Mouse (Mus musculus) MEL (cell line): Measurements from ENCODE around the gene Ei24. TPM values are rescaled to one million over a fixed set of nuclear protein-coding genes. Genes with fewer than 3 reads are reported as not detected.

Experiments
- DNase-seq: peaks from one replicate; pipeline ENCODE4 v3.0.0; 2011; ENCODE audit warnings: low read depth, low spot score
- H3K27ac ChIP-seq: 2 replicates; pipeline ENCODE4 v1.5.1; 2012; ENCODE audit warnings: low read depth, mild to moderate bottlenecking, control low read depth, low read length, moderate library complexity; ENCODE audit not compliant: control insufficient read depth
- H3K27me3 ChIP-seq, 2 experiments: fragments of 150-350 bp in 1 of 2; sonication (generic) in 1 of 2; 2 replicates each; pipeline ENCODE4 v1.6.1; 2012; ENCODE audit warnings: low read length in 2 of 2, mild to moderate bottlenecking in 2 of 2, improper control_type of control experiment in 1 of 2, moderate library complexity in 1 of 2; ENCODE audit not compliant: insufficient read depth in 2 of 2, control insufficient read depth in 1 of 2
- H3K36me3 ChIP-seq, 2 experiments: 2 replicates each; pipeline ENCODE4 v1.6.1; 2012 to 2014; ENCODE audit warnings: low read length in 2 of 2, improper control_type of control experiment in 1 of 2, inconsistent platforms in 1 of 2, mild to moderate bottlenecking in 1 of 2; ENCODE audit not compliant: insufficient read depth in 2 of 2, control insufficient read depth in 1 of 2
- H3K4me1 ChIP-seq, 2 experiments: fragments of 150-350 bp in 1 of 2; sonication (generic) in 1 of 2; 2 replicates each; pipeline ENCODE4 v1.6.1; 2012; ENCODE audit warnings: low read length in 2 of 2, improper control_type of control experiment in 1 of 2, mild to moderate bottlenecking in 1 of 2; ENCODE audit not compliant: insufficient read depth in 2 of 2, control insufficient read depth in 1 of 2
- H3K4me3 ChIP-seq, 2 experiments: fragments of 150-350 bp in 1 of 2; sonication (generic) in 1 of 2; 2 replicates each; pipeline ENCODE4 v1.5.1; 2012; ENCODE audit warnings: low read depth in 2 of 2, low read length in 2 of 2, mild to moderate bottlenecking in 2 of 2, moderate library complexity in 2 of 2, control low read depth in 1 of 2, improper control_type of control experiment in 1 of 2; ENCODE audit not compliant: control insufficient read depth in 1 of 2, insufficient read depth in 1 of 2
- H3K79me2 ChIP-seq: 2 replicates; pipeline ENCODE4 v1.6.1; 2012; ENCODE audit warnings: mild to moderate bottlenecking, low read length, moderate library complexity; ENCODE audit not compliant: control insufficient read depth, poor library complexity, insufficient read depth
- H3K9ac ChIP-seq: 2 replicates; pipeline ENCODE4 v1.6.1; 2012; ENCODE audit warnings: low read depth, mild to moderate bottlenecking, control low read depth, low read length, moderate library complexity; ENCODE audit not compliant: control insufficient read depth, poor library complexity, severe bottlenecking
- H3K9me3 ChIP-seq: fragments of 150-350 bp; sonication (generic); replicated peaks from 2 replicates; pipeline ENCODE4 v1.6.1; 2012; ENCODE audit warnings: mild to moderate bottlenecking, low read length, improper control_type of control experiment, moderate library complexity; ENCODE audit not compliant: insufficient read depth
- CHD1 ChIP-seq: IDR thresholded peaks from 2 replicates; pipeline ENCODE4 v1.6.1; 2012; ENCODE audit warnings: low read depth, mild to moderate bottlenecking, inconsistent platforms, low read length, improper control_type of control experiment
- CHD2 ChIP-seq: IDR thresholded peaks from 2 replicates; pipeline ENCODE4 v1.6.1; 2011; ENCODE audit warnings: low read length, improper control_type of control experiment
- CTCF ChIP-seq, 3 experiments: IDR thresholded peaks in 2 of 3; conservative IDR thresholded peaks in 1 of 3; 2 replicates each; pipeline ENCODE4 v1.5.1; 2011 to 2012; ENCODE audit warnings: low read length in 3 of 3, low read depth in 2 of 3, mild to moderate bottlenecking in 2 of 3, improper control_type of control experiment in 1 of 3, inconsistent platforms in 1 of 3, mixed read lengths in 1 of 3, moderate library complexity in 1 of 3; ENCODE audit not compliant: control insufficient read depth in 1 of 3, insufficient read depth in 1 of 3, poor library complexity in 1 of 3, severe bottlenecking in 1 of 3
- ELF1 ChIP-seq: IDR thresholded peaks from 2 replicates; pipeline ENCODE4 v1.6.1; 2014; ENCODE audit warnings: low read depth, mild to moderate bottlenecking, inconsistent platforms, low read length, improper control_type of control experiment, moderate library complexity
- ETS1 ChIP-seq: IDR thresholded peaks from 2 replicates; pipeline ENCODE4 v1.6.1; 2012; ENCODE audit warnings: low read depth, mild to moderate bottlenecking, inconsistent platforms, low read length, improper control_type of control experiment, moderate library complexity
- GABPA ChIP-seq: IDR thresholded peaks from 2 replicates; pipeline ENCODE4 v1.6.1; 2012; ENCODE audit warnings: low read depth, mild to moderate bottlenecking, inconsistent platforms, low read length, improper control_type of control experiment, moderate library complexity
- GATA1 ChIP-seq: IDR thresholded peaks from 2 replicates; pipeline ENCODE4 v1.6.1; 2011; ENCODE audit warnings: low read depth, low read length, improper control_type of control experiment
- HCFC1 ChIP-seq: IDR thresholded peaks from 2 replicates; pipeline ENCODE4 v1.6.1; 2012; ENCODE audit warnings: low read depth, mild to moderate bottlenecking, inconsistent platforms, low read length, improper control_type of control experiment, moderate library complexity
- KAT2A ChIP-seq: conservative IDR thresholded peaks from 2 replicates; pipeline ENCODE4 v1.6.1; 2012; ENCODE audit warnings: low read depth, low read length, improper control_type of control experiment, inconsistent platforms
- MAZ ChIP-seq: IDR thresholded peaks from 2 replicates; pipeline ENCODE4 v1.6.1; 2012; ENCODE audit warnings: low read depth, mild to moderate bottlenecking, inconsistent platforms, low read length, improper control_type of control experiment
- MXI1 ChIP-seq: IDR thresholded peaks from 2 replicates; pipeline ENCODE4 v1.6.1; 2011; ENCODE audit warnings: mild to moderate bottlenecking, low read depth, low read length, improper control_type of control experiment
- MYB ChIP-seq: IDR thresholded peaks from 2 replicates; pipeline ENCODE4 v1.6.1; 2011; ENCODE audit warnings: mild to moderate bottlenecking, low read depth, low read length, improper control_type of control experiment
- NRF1 ChIP-seq: IDR thresholded peaks from 2 replicates; pipeline ENCODE4 v1.6.1; 2014; ENCODE audit warnings: low read depth, mild to moderate bottlenecking, inconsistent platforms, low read length, improper control_type of control experiment, moderate library complexity; ENCODE audit not compliant: poor library complexity, insufficient read depth, severe bottlenecking
- POLR2A ChIP-seq, 2 experiments: IDR thresholded peaks; 2 replicates each; pipeline ENCODE4 v1.6.1; 2011 to 2012; ENCODE audit warnings: low read length in 2 of 2, mild to moderate bottlenecking in 2 of 2, control low read depth in 1 of 2, improper control_type of control experiment in 1 of 2, low read depth in 1 of 2, moderate library complexity in 1 of 2; ENCODE audit not compliant: control insufficient read depth in 1 of 2, insufficient read depth in 1 of 2, poor library complexity in 1 of 2
- POLR2AphosphoS2 ChIP-seq: IDR thresholded peaks from 2 replicates; pipeline ENCODE4 v1.6.1; 2011; ENCODE audit warnings: low read length, improper control_type of control experiment
- POLR2AphosphoS5 ChIP-seq: IDR thresholded peaks from 2 replicates; pipeline ENCODE4 v1.6.1; 2012; ENCODE audit warnings: low read depth, borderline replicate concordance, mild to moderate bottlenecking, inconsistent platforms, low read length, moderate library complexity, mixed read lengths
- RCOR1 ChIP-seq: IDR thresholded peaks from 2 replicates; pipeline ENCODE4 v1.6.1; 2012; ENCODE audit warnings: low read depth, mild to moderate bottlenecking, inconsistent platforms, low read length, improper control_type of control experiment
- SMC3 ChIP-seq: IDR thresholded peaks from 2 replicates; pipeline ENCODE4 v1.6.1; 2011; ENCODE audit warnings: low read depth, low read length, improper control_type of control experiment
- TAL1 ChIP-seq: IDR thresholded peaks from 2 replicates; pipeline ENCODE4 v1.6.1; 2012; ENCODE audit warnings: mild to moderate bottlenecking, inconsistent platforms, low read length, moderate library complexity, mixed read lengths
- TBP ChIP-seq: IDR thresholded peaks from 2 replicates; pipeline ENCODE4 v1.8.0; 2011; ENCODE audit warnings: low read depth, low read length, improper control_type of control experiment
- UBTF ChIP-seq: IDR thresholded peaks from 2 replicates; pipeline ENCODE4 v1.6.1; 2012; ENCODE audit warnings: low read depth, mild to moderate bottlenecking, inconsistent platforms, low read length, improper control_type of control experiment, moderate library complexity, borderline replicate concordance; ENCODE audit not compliant: insufficient read depth
- USF1 ChIP-seq: IDR thresholded peaks from 2 replicates; pipeline ENCODE4 v1.6.1; 2014; ENCODE audit warnings: low read depth, mild to moderate bottlenecking, inconsistent platforms, low read length, improper control_type of control experiment, moderate library complexity
- USF2 ChIP-seq, 2 experiments: IDR thresholded peaks; 2 replicates each; pipeline ENCODE4 v1.6.1; 2011 to 2012; ENCODE audit warnings: improper control_type of control experiment in 2 of 2, low read length in 2 of 2, borderline replicate concordance in 1 of 2, inconsistent platforms in 1 of 2, low read depth in 1 of 2, mild to moderate bottlenecking in 1 of 2; ENCODE audit not compliant: insufficient read depth in 1 of 2
- ZC3H11A ChIP-seq: IDR thresholded peaks from 2 replicates; pipeline ENCODE4 v1.6.1; 2012; ENCODE audit warnings: low read depth, mild to moderate bottlenecking, inconsistent platforms, low read length, improper control_type of control experiment
- ZKSCAN1 ChIP-seq: IDR thresholded peaks from 2 replicates; pipeline ENCODE4 v1.6.1; 2012; ENCODE audit warnings: low read depth, mild to moderate bottlenecking, inconsistent platforms, low read length, improper control_type of control experiment, moderate library complexity
- ZMIZ1 ChIP-seq: IDR thresholded peaks from 2 replicates; pipeline ENCODE4 v1.6.1; 2012; ENCODE audit warnings: low read depth, mild to moderate bottlenecking, inconsistent platforms, low read length, improper control_type of control experiment, moderate library complexity
- polyA plus RNA-seq, 2 experiments: library from polyadenylated mRNA; stranded (reverse) in 1 of 2; unstranded in 1 of 2; fragments of >175 nt in 1 of 2; fragments of >200 nt in 1 of 2; gene quantifications; 2 replicates each; pipeline versions ENCODE4 v1.2.1 to v1.2.4; 2012; ENCODE audit warnings: low replicate concordance in 2 of 2, low read depth in 1 of 2; ENCODE audit not compliant: insufficient read length in 2 of 2, insufficient read depth in 1 of 2, missing spikeins in 1 of 2
- total RNA-seq: library from RNA; depleted of rRNA; stranded (reverse); fragments of 300-350 nt; gene quantifications from 2 replicates; pipeline ENCODE4 v1.2.3, GENCODE M21; 2012

Gene Ei24
- total and polyA plus RNA-seq, 3 experiments: 35.0 to 59.7 TPM; not detected in 1

- no peaks in the 10 kb centered on the region for H3K9me3 ChIP-seq
- H3K36me3 ChIP-seq: peaks cover 3 to 8% of the 10 kb centered on the region in 2 experiments
- no peak overlapping the region for H3K9ac ChIP-seq
- peaks cover 0 to 2% of the 10 kb centered on the region in 2 experiments; a peak in 1 of 4 replicates for H3K4me1 ChIP-seq
- H3K27ac ChIP-seq: no peak overlapping the region
- no peak overlapping the region for H3K4me3 ChIP-seq
- H3K27me3 ChIP-seq: no peaks in the 10 kb centered on the region
- TF ChIP-seq MYB (no peak), MXI1 (no peak), ZMIZ1 (no peak), RCOR1 (no peak), USF2 (IDR thresholded peaks at IDR 0.05; ENCODE audit: borderline replicate concordance in 1 of 2, insufficient read depth in 1 of 2, low read depth in 1 of 2, low read length in 2 of 2) (no peak), GATA1 (no peak), POLR2AphosphoS2 (no peak), NRF1 (no peak), TBP (no peak), CTCF (IDR thresholded peaks at IDR 0.05 in 2 of 3, conservative IDR thresholded peaks at IDR 0.05 in 1 of 3; ENCODE audit: control insufficient read depth in 1 of 3, insufficient read depth in 1 of 3, low read depth in 2 of 3, low read length in 3 of 3, poor library complexity in 1 of 3, severe bottlenecking in 1 of 3) (no peak), ETS1 (no peak), USF1 (no peak), POLR2AphosphoS5 (no peak), ZKSCAN1 (no peak), SMC3 (no peak), UBTF (no peak), ZC3H11A (no peak), CHD2 (no peak), TAL1 (no peak), CHD1 (no peak)
- peaks cover 8% of the 10 kb centered on the region for H3K79me2 ChIP-seq
- no peak for DNase-seq
Measured at GRCm38 (mm10) chr9:36794487-36794886, 2.7 kb downstream of the Ei24 start.

GRCm38 (mm10) chr9:36792191-36792590, 5.0 kb downstream of the Ei24 start:
- H3K9me3 ChIP-seq: no peaks in the 10 kb centered on the region
- no peak overlapping the region for H3K27ac ChIP-seq
- no peak overlapping the region for H3K4me3 ChIP-seq
- H3K79me2 ChIP-seq: peaks cover 8% of the 10 kb centered on the region
- peaks cover 0 to 2% of the 10 kb centered on the region in 2 experiments; a peak in 1 of 4 replicates for H3K4me1 ChIP-seq
- no peak for TF ChIP-seq KAT2A
- no peak for TF ChIP-seq HCFC1
- no peak for TF ChIP-seq POLR2A (IDR thresholded peaks at IDR 0.05; ENCODE audit: control insufficient read depth in 1 of 2, insufficient read depth in 1 of 2, low read depth in 1 of 2, low read length in 2 of 2, poor library complexity in 1 of 2)
- no peak for TF ChIP-seq MAZ
- TF ChIP-seq ELF1: no peak
- TF ChIP-seq GABPA: no peak
- no peak for TF ChIP-seq CHD1
- H3K9ac ChIP-seq: no peak overlapping the region
- H3K27me3 ChIP-seq: no peaks in the 10 kb centered on the region
- H3K36me3 ChIP-seq: peaks cover 4 to 14% of the 10 kb centered on the region in 2 experiments
- no peak for DNase-seq
